Mouse (Mus musculus) MEL (cell line): ENCODE results near the gene 1700025F22Rik. TPM values are rescaled to one million over a fixed set of nuclear protein-coding genes. Genes with fewer than 3 reads are reported as not detected.
"Not testable (repeated sequence)": the region's sequence is repeated elsewhere in the genome, so short reads cannot be mapped to it uniquely, and the experiment has no call there.

Experiments used
- DNase-seq: peaks from one replicate; pipeline ENCODE4 v3.0.0; 2011; ENCODE audit warnings: low read depth, low spot score
- H3K27ac ChIP-seq: 2 replicates; pipeline ENCODE4 v1.5.1; 2012; ENCODE audit warnings: low read depth, mild to moderate bottlenecking, control low read depth, low read length, moderate library complexity; ENCODE audit not compliant: control insufficient read depth
- H3K27me3 ChIP-seq, 2 experiments: fragments of 150-350 bp in 1 of 2; sonication (generic) in 1 of 2; 2 replicates each; pipeline ENCODE4 v1.6.1; 2012; ENCODE audit warnings: low read length in 2 of 2, mild to moderate bottlenecking in 2 of 2, improper control_type of control experiment in 1 of 2, moderate library complexity in 1 of 2; ENCODE audit not compliant: insufficient read depth in 2 of 2, control insufficient read depth in 1 of 2
- H3K36me3 ChIP-seq, 2 experiments: 2 replicates each; pipeline ENCODE4 v1.6.1; 2012 to 2014; ENCODE audit warnings: low read length in 2 of 2, improper control_type of control experiment in 1 of 2, inconsistent platforms in 1 of 2, mild to moderate bottlenecking in 1 of 2; ENCODE audit not compliant: insufficient read depth in 2 of 2, control insufficient read depth in 1 of 2
- H3K4me1 ChIP-seq, 2 experiments: fragments of 150-350 bp in 1 of 2; sonication (generic) in 1 of 2; 2 replicates each; pipeline ENCODE4 v1.6.1; 2012; ENCODE audit warnings: low read length in 2 of 2, improper control_type of control experiment in 1 of 2, mild to moderate bottlenecking in 1 of 2; ENCODE audit not compliant: insufficient read depth in 2 of 2, control insufficient read depth in 1 of 2
- H3K4me3 ChIP-seq, 2 experiments: fragments of 150-350 bp in 1 of 2; sonication (generic) in 1 of 2; 2 replicates each; pipeline ENCODE4 v1.5.1; 2012; ENCODE audit warnings: low read depth in 2 of 2, low read length in 2 of 2, mild to moderate bottlenecking in 2 of 2, moderate library complexity in 2 of 2, control low read depth in 1 of 2, improper control_type of control experiment in 1 of 2; ENCODE audit not compliant: control insufficient read depth in 1 of 2, insufficient read depth in 1 of 2
- H3K79me2 ChIP-seq: 2 replicates; pipeline ENCODE4 v1.6.1; 2012; ENCODE audit warnings: mild to moderate bottlenecking, low read length, moderate library complexity; ENCODE audit not compliant: control insufficient read depth, poor library complexity, insufficient read depth
- H3K9ac ChIP-seq: 2 replicates; pipeline ENCODE4 v1.6.1; 2012; ENCODE audit warnings: low read depth, mild to moderate bottlenecking, control low read depth, low read length, moderate library complexity; ENCODE audit not compliant: control insufficient read depth, poor library complexity, severe bottlenecking
- H3K9me3 ChIP-seq: fragments of 150-350 bp; sonication (generic); replicated peaks from 2 replicates; pipeline ENCODE4 v1.6.1; 2012; ENCODE audit warnings: mild to moderate bottlenecking, low read length, improper control_type of control experiment, moderate library complexity; ENCODE audit not compliant: insufficient read depth
- BHLHE40 ChIP-seq: IDR thresholded peaks from 2 replicates; pipeline ENCODE4 v1.6.1; 2012; ENCODE audit warnings: low read depth, mild to moderate bottlenecking, inconsistent platforms, low read length, improper control_type of control experiment, borderline replicate concordance
- CHD1 ChIP-seq: IDR thresholded peaks from 2 replicates; pipeline ENCODE4 v1.6.1; 2012; ENCODE audit warnings: low read depth, mild to moderate bottlenecking, inconsistent platforms, low read length, improper control_type of control experiment
- CTCF ChIP-seq, 3 experiments: IDR thresholded peaks in 2 of 3; conservative IDR thresholded peaks in 1 of 3; 2 replicates each; pipeline ENCODE4 v1.5.1; 2011 to 2012; ENCODE audit warnings: low read length in 3 of 3, low read depth in 2 of 3, mild to moderate bottlenecking in 2 of 3, improper control_type of control experiment in 1 of 3, inconsistent platforms in 1 of 3, mixed read lengths in 1 of 3, moderate library complexity in 1 of 3; ENCODE audit not compliant: control insufficient read depth in 1 of 3, insufficient read depth in 1 of 3, poor library complexity in 1 of 3, severe bottlenecking in 1 of 3
- E2F4 ChIP-seq: IDR thresholded peaks from 2 replicates; pipeline ENCODE4 v1.6.1; 2011; ENCODE audit warnings: low read depth, low read length, improper control_type of control experiment, borderline replicate concordance
- ETS1 ChIP-seq: IDR thresholded peaks from 2 replicates; pipeline ENCODE4 v1.6.1; 2012; ENCODE audit warnings: low read depth, mild to moderate bottlenecking, inconsistent platforms, low read length, improper control_type of control experiment, moderate library complexity
- GABPA ChIP-seq: IDR thresholded peaks from 2 replicates; pipeline ENCODE4 v1.6.1; 2012; ENCODE audit warnings: low read depth, mild to moderate bottlenecking, inconsistent platforms, low read length, improper control_type of control experiment, moderate library complexity
- HCFC1 ChIP-seq: IDR thresholded peaks from 2 replicates; pipeline ENCODE4 v1.6.1; 2012; ENCODE audit warnings: low read depth, mild to moderate bottlenecking, inconsistent platforms, low read length, improper control_type of control experiment, moderate library complexity
- KAT2A ChIP-seq: conservative IDR thresholded peaks from 2 replicates; pipeline ENCODE4 v1.6.1; 2012; ENCODE audit warnings: low read depth, low read length, improper control_type of control experiment, inconsistent platforms
- MAFK ChIP-seq: IDR thresholded peaks from 2 replicates; pipeline ENCODE4 v1.6.1; 2011; ENCODE audit warnings: low read depth, mild to moderate bottlenecking, low read length, improper control_type of control experiment, borderline replicate concordance
- MAZ ChIP-seq: IDR thresholded peaks from 2 replicates; pipeline ENCODE4 v1.6.1; 2012; ENCODE audit warnings: low read depth, mild to moderate bottlenecking, inconsistent platforms, low read length, improper control_type of control experiment
- MYB ChIP-seq: IDR thresholded peaks from 2 replicates; pipeline ENCODE4 v1.6.1; 2011; ENCODE audit warnings: mild to moderate bottlenecking, low read depth, low read length, improper control_type of control experiment
- POLR2A ChIP-seq, 2 experiments: IDR thresholded peaks; 2 replicates each; pipeline ENCODE4 v1.6.1; 2011 to 2012; ENCODE audit warnings: low read length in 2 of 2, mild to moderate bottlenecking in 2 of 2, control low read depth in 1 of 2, improper control_type of control experiment in 1 of 2, low read depth in 1 of 2, moderate library complexity in 1 of 2; ENCODE audit not compliant: control insufficient read depth in 1 of 2, insufficient read depth in 1 of 2, poor library complexity in 1 of 2
- POLR2AphosphoS2 ChIP-seq: IDR thresholded peaks from 2 replicates; pipeline ENCODE4 v1.6.1; 2011; ENCODE audit warnings: low read length, improper control_type of control experiment
- POLR2AphosphoS5 ChIP-seq: IDR thresholded peaks from 2 replicates; pipeline ENCODE4 v1.6.1; 2012; ENCODE audit warnings: low read depth, borderline replicate concordance, mild to moderate bottlenecking, inconsistent platforms, low read length, moderate library complexity, mixed read lengths
- SIN3A ChIP-seq: IDR thresholded peaks from 2 replicates; pipeline ENCODE4 v1.6.1; 2012; ENCODE audit warnings: low read length, improper control_type of control experiment, inconsistent platforms
- UBTF ChIP-seq: IDR thresholded peaks from 2 replicates; pipeline ENCODE4 v1.6.1; 2012; ENCODE audit warnings: low read depth, mild to moderate bottlenecking, inconsistent platforms, low read length, improper control_type of control experiment, moderate library complexity, borderline replicate concordance; ENCODE audit not compliant: insufficient read depth
- ZC3H11A ChIP-seq: IDR thresholded peaks from 2 replicates; pipeline ENCODE4 v1.6.1; 2012; ENCODE audit warnings: low read depth, mild to moderate bottlenecking, inconsistent platforms, low read length, improper control_type of control experiment
- ZNF384 ChIP-seq: IDR thresholded peaks from 2 replicates; pipeline ENCODE4 v1.6.1; 2012; ENCODE audit warnings: low read depth, mild to moderate bottlenecking, inconsistent platforms, low read length, improper control_type of control experiment
- polyA plus RNA-seq, 2 experiments: library from polyadenylated mRNA; stranded (reverse) in 1 of 2; unstranded in 1 of 2; fragments of >175 nt in 1 of 2; fragments of >200 nt in 1 of 2; gene quantifications; 2 replicates each; pipeline versions ENCODE4 v1.2.1 to v1.2.4; 2012; ENCODE audit warnings: low replicate concordance in 2 of 2, low read depth in 1 of 2; ENCODE audit not compliant: insufficient read length in 2 of 2, insufficient read depth in 1 of 2, missing spikeins in 1 of 2
- total RNA-seq: library from RNA; depleted of rRNA; stranded (reverse); fragments of 300-350 nt; gene quantifications from 2 replicates; pipeline ENCODE4 v1.2.3, GENCODE M21; 2012

The 1700025F22Rik gene
- total and polyA plus RNA-seq, 3 experiments = not detected

GRCm38 (mm10) chr19:11135336-11135735, 29.8 kb downstream of the 1700025F22Rik start:
- Histone ChIP-seq H3K4me1 (no peaks in the 10 kb centered on the region), H3K9ac (no peak overlapping the region), H3K27me3 (peaks cover 0 to 2% of the 10 kb centered on the region in 2 experiments; a peak in 1 of 4 replicates), H3K36me3 (no peaks in the 10 kb centered on the region), H3K9me3 (no peaks in the 10 kb centered on the region), H3K79me2 (no peaks in the 10 kb centered on the region), H3K27ac (no peak overlapping the region), H3K4me3 (no peak overlapping the region)
- no peak for DNase-seq
- TF ChIP-seq MYB (no peak), MAZ (no peak), ZC3H11A (no peak), POLR2AphosphoS2 (no peak), HCFC1 (no peak), ZNF384 (no peak), E2F4 (no peak), BHLHE40 (no peak)

- H3K36me3 ChIP-seq = no peaks in the 10 kb centered on the region
- H3K27ac ChIP-seq = no peak overlapping the region
- no peak for DNase-seq
- H3K4me1 ChIP-seq = no peaks in the 10 kb centered on the region
- no peak overlapping the region for H3K9ac ChIP-seq
- H3K27me3 ChIP-seq = peaks cover 0 to 2% of the 10 kb centered on the region in 2 experiments; a peak in 1 of 4 replicates
- H3K79me2 ChIP-seq = no peaks in the 10 kb centered on the region
- no peaks in the 10 kb centered on the region for H3K9me3 ChIP-seq
- no peak for TF ChIP-seq GABPA
- no peak for TF ChIP-seq KAT2A
- TF ChIP-seq MYB = no peak
- no peak for TF ChIP-seq BHLHE40
- no peak for TF ChIP-seq ETS1
- no peak for TF ChIP-seq POLR2A (IDR thresholded peaks at IDR 0.05; ENCODE audit: control insufficient read depth in 1 of 2, insufficient read depth in 1 of 2, low read depth in 1 of 2, low read length in 2 of 2, poor library complexity in 1 of 2)
- TF ChIP-seq CTCF (IDR thresholded peaks at IDR 0.05 in 2 of 3, conservative IDR thresholded peaks at IDR 0.05 in 1 of 3; ENCODE audit: control insufficient read depth in 1 of 3, insufficient read depth in 1 of 3, low read depth in 2 of 3, low read length in 3 of 3, poor library complexity in 1 of 3, severe bottlenecking in 1 of 3) = no peak
- TF ChIP-seq HCFC1 = no peak
- TF ChIP-seq CHD1 = no peak
- no peak for TF ChIP-seq POLR2AphosphoS2
- no peak for TF ChIP-seq ZNF384
- no peak for TF ChIP-seq MAFK
- no peak for TF ChIP-seq POLR2AphosphoS5
- no peak for TF ChIP-seq UBTF
- TF ChIP-seq SIN3A = no peak
- TF ChIP-seq, all 39 proteins: peak for 0
- no peak overlapping the region for H3K4me3 ChIP-seq
Observed at GRCm38 (mm10) chr19:11134852-11135251, 30.3 kb downstream of the 1700025F22Rik start.

GRCm38 (mm10) chr19:11130776-11131175, 34.3 kb downstream of the 1700025F22Rik start, which contains the start of gene 1700017D01Rik:
1700017D01Rik (minus strand) TSS chr19:11130876.
- not testable (repeated sequence) for H3K79me2 ChIP-seq, H3K27ac ChIP-seq, H3K4me1 ChIP-seq, H3K9me3 ChIP-seq, H3K27me3 ChIP-seq, H3K9ac ChIP-seq, DNase-seq, H3K4me3 ChIP-seq, H3K36me3 ChIP-seq
